Comparison of ENCODE assay signal across 11 mouse cellular contexts in genomic region chr10:42056486-42057230, GRCm38 (mm10). TPM values are rescaled to one million over a fixed set of nuclear protein-coding genes. Genes with fewer than 3 reads are reported as not detected.
A peak's percentile ranks its signal among the peaks of the same experiment; 100 is the strongest.
DNase-seq lines count a peak whose midpoint lies in the region; ATAC-seq and TF ChIP-seq lines count a peak whose summit lies in the region.
"Had no signal": no experiment of that assay in that cellular context is flagged by ENCODE, and none has a peak within 500 bp of the region (broad histone marks: within the 10 kb centered on the region; RNA-seq: fewer than 3 reads in every experiment).

No protein-coding gene starts in this region.

- WGBS in kidney, embryonic 15.5 days, result 75% methylated on average over 18 of the region's 18 CpGs

- H3K4me3 ChIP-seq in erythroblast, embryonic 14.5 days (replicated peaks), result peak overlapping the region; percentile 43
- H3K4me3 ChIP-seq in kidney, embryonic 15.5 days (replicated peaks), result no peak overlapping the region
- H3K4me3 ChIP-seq in E14TG2a.4 (replicated peaks; ENCODE audit: low read length), result peak overlapping the region; percentile 60

- H3K27ac ChIP-seq in kidney, embryonic 15.5 days, result no peak overlapping the region

- no peak for DNase-seq in kidney, postnatal 4 days
- DNase-seq in liver, result peak; percentile 23
- no peak for DNase-seq in left cerebral cortex, postnatal 4 days
- DNase-seq in right cerebral cortex, postnatal 4 days, result no peak
- DNase-seq: cerebellum, postnatal 10 days; kidney, adult 8-10 months had no signal

- H3K9ac ChIP-seq in kidney, embryonic 15.5 days, result no peak overlapping the region

- H3K4me2 ChIP-seq in kidney, embryonic 15.5 days, result peak overlapping the region; percentile 48

- H3K4me1 ChIP-seq in erythroblast, embryonic 14.5 days (ENCODE audit: control insufficient read depth), result peaks cover 41% of the 10 kb centered on the region
- H3K4me1 ChIP-seq in kidney, embryonic 15.5 days, result peaks cover 12% of the 10 kb centered on the region
- H3K4me1 ChIP-seq in E14TG2a.4 (replicated peaks; ENCODE audit: low read depth, low read length), result peaks cover 16% of the 10 kb centered on the region

- peaks cover 4% of the 10 kb centered on the region; the same call in 1 of the 2 replicates for H3K36me3 ChIP-seq in erythroblast, embryonic 14.5 days (ENCODE audit: control insufficient read depth)
- H3K36me3 ChIP-seq in kidney, embryonic 15.5 days, result no peaks in the 10 kb centered on the region
- no peaks in the 10 kb centered on the region for H3K36me3 ChIP-seq in E14TG2a.4 (ENCODE audit: insufficient read depth, low read length)

- intact Hi-C loops in left cerebral cortex, postnatal 4 days (cut with DNase I), result no loop called here

- peaks cover 3% of the 10 kb centered on the region; the same call in 1 of the 2 replicates for H3K27me3 ChIP-seq in erythroblast, embryonic 14.5 days (ENCODE audit: control insufficient read depth)
- no peaks in the 10 kb centered on the region; the same call in 1 of the 2 replicates for H3K27me3 ChIP-seq in kidney, embryonic 15.5 days
- H3K27me3 ChIP-seq in E14TG2a.4 (ENCODE audit: insufficient read depth, low read length), result peaks cover 12% of the 10 kb centered on the region

- H3K9me3 ChIP-seq in erythroblast, embryonic 14.5 days (ENCODE audit: control insufficient read depth, low read length), result peaks cover 5% of the 10 kb centered on the region
- no peaks in the 10 kb centered on the region for H3K9me3 ChIP-seq in kidney, embryonic 15.5 days (replicated peaks)
- no peaks in the 10 kb centered on the region for H3K9me3 ChIP-seq in E14TG2a.4 (ENCODE audit: low read length)

- no peak for ATAC-seq in erythroblast, adult 5-6 weeks (replicated peaks; ENCODE audit: low FRiP score, poor library complexity, severe bottlenecking)
- no peak for ATAC-seq in kidney, embryonic 15.5 days (replicated peaks; ENCODE audit: low FRiP score)
- ATAC-seq: forebrain, embryonic 14.5 days had no signal

- no peak for TF ChIP-seq CTCF in E14TG2a.4 (conservative IDR thresholded peaks at IDR 0.05; ENCODE audit: low read length)

RNA-seq across cellular contexts. Expression of gene Armc2, which starts 38.4 kb away (rescaled TPM):
- not detected in 2 replicates for polyA plus RNA-seq in erythroblast, embryonic 14.5 days (2012)
- total RNA-seq in erythroblast, adult 5-6 weeks (2015; ENCODE audit: low replicate concordance), result not detected in 2 replicates
- total RNA-seq in erythroblast, adult 5-6 weeks (2017; ENCODE audit: low replicate concordance), result not detected in 2 replicates
- 0.86 and 1.1 TPM in 2 replicates for polyA plus RNA-seq in kidney, embryonic 15.5 days (2015; fragmentation: Nextera tagmentation; extraction: Ambion mirVana)
- total RNA-seq in left cerebral cortex, postnatal 4 days (2021), result 10 to 100 TPM; 16.5 to 18.5 TPM

Comparison
In these comparisons a context has a peak if more than half of its experiments do, and no peak if none do; other contexts are left out.
1. RNA of gene Armc2, which starts 38.4 kb away (total RNA-seq): 16.5 to 18.5 TPM in left cerebral cortex, postnatal 4 days; not detected in erythroblast, adult 5-6 weeks; every median in the first group is over 10 times any median in the second.